ENCODE assay signal across 8 mouse cellular contexts in the genomic region with DNA sequence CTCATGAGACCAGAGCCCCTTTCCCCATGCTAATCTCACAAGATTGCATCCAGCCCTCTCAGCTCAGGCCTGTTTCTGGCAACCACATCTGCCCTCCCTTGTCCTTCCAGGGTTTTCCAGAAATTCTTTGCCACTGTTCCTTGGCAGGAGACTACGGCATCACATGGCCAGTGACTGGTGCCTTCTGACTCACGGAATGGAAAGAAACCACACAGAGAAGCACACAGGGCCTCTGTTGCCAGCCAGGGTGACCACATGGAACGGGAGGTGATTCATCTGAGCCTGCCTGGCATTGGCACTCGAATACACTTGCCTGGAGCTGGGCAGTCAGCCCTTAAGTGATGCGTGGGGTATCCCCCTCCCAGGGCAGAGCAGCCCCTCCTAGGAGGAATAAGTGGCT. TPM values are rescaled to one million over a fixed set of nuclear protein-coding genes. Genes with fewer than 3 reads are reported as not detected.
A peak's percentile ranks its signal among the peaks of the same experiment; 100 is the strongest.
DNase-seq lines count a peak whose midpoint lies in the region; ATAC-seq and TF ChIP-seq lines count a peak whose summit lies in the region.

No protein-coding gene starts in this region.

- TF ChIP-seq CTCF in C2C12 (IDR thresholded peaks at IDR 0.05; ENCODE audit: control insufficient read depth, insufficient read depth, insufficient read length) = no peak

- no peaks in the 10 kb centered on the region for H3K36me3 ChIP-seq in C2C12 (ENCODE audit: control insufficient read depth, insufficient read depth)
- H3K36me3 ChIP-seq in limb, embryonic 15.5 days = no peaks in the 10 kb centered on the region

- 0 out of 2 replicates have a peak overlapping the region, but pooled peaks have one; percentile 28 for H3K27ac ChIP-seq in limb, embryonic 15.5 days

- no peaks in the 10 kb centered on the region for H3K27me3 ChIP-seq in C2C12 (ENCODE audit: control insufficient read depth, insufficient read depth, insufficient read length)
- no peaks in the 10 kb centered on the region for H3K27me3 ChIP-seq in limb, embryonic 15.5 days

- intact Hi-C loops in heart, postnatal 36 days (cut with DNase I) = no loop called here

- no peak overlapping the region for H3K4me3 ChIP-seq in C2C12 (ENCODE audit: insufficient read depth, poor library complexity, severe bottlenecking)
- no peak overlapping the region for H3K4me3 ChIP-seq in limb, embryonic 15.5 days

- H3K9ac ChIP-seq in limb, embryonic 15.5 days = no peak overlapping the region

- H3K4me2 ChIP-seq in limb, embryonic 15.5 days = no peak overlapping the region

- H3ac ChIP-seq in C2C12 (ENCODE audit: control insufficient read depth, insufficient read length, low read depth) = no peak overlapping the region

- no peaks in the 10 kb centered on the region for H3K79me2 ChIP-seq in C2C12 (ENCODE audit: control insufficient read depth, insufficient read depth)

- H3K79me3 ChIP-seq in C2C12 (ENCODE audit: low read depth) = no peaks in the 10 kb centered on the region

- no peaks in the 10 kb centered on the region for H3K9me3 ChIP-seq in limb, embryonic 15.5 days

- peak; percentile 99 for DNase-seq in 3T3-L1 (ENCODE audit: low read depth, low spot score)
- DNase-seq in cerebellum, adult 9-10 months = peak; percentile 62
- DNase-seq in heart, postnatal 36 days = peak; percentile 63 to 73
- DNase-seq in testis, postnatal 10 days (ENCODE audit: low spot score) = no peak
- DNase-seq in thymus, adult 18-20 months = no peak
- DNase-seq in thymus, postnatal 36 days = no peak

- H3K4me1 ChIP-seq in limb, embryonic 15.5 days = peaks cover 16% of the 10 kb centered on the region

- 56% methylated on average over 5 of the region's 5 CpGs for WGBS in limb, embryonic 15.5 days

- peak; percentile 53 for ATAC-seq in limb, embryonic 15.5 days (ENCODE audit: insufficient number of reproducible peaks, low FRiP score, low TSS enrichment, low read depth)

TF ChIP-seq in C2C12, 6 proteins besides CTCF, POLR2A, EP300 and RAD21:
- TF ChIP-seq FOSL1 (IDR thresholded peaks at IDR 0.05; ENCODE audit: insufficient read depth, low read length, poor library complexity, severe bottlenecking) = peak; percentile 74
- no peak for TF ChIP-seq MYOG (IDR thresholded peaks at IDR 0.05; ENCODE audit: control insufficient read depth, extremely low read depth, insufficient read length)
- peak; percentile 51 for TF ChIP-seq MYOD1 (IDR thresholded peaks at IDR 0.05; ENCODE audit: control insufficient read depth, insufficient read length, low read depth)
- peak; percentile 93 for TF ChIP-seq MAX (IDR thresholded peaks at IDR 0.05)
- TF ChIP-seq USF1 (IDR thresholded peaks at IDR 0.05; ENCODE audit: low read depth) = peak; percentile 93
- TF ChIP-seq CEBPB (IDR thresholded peaks at IDR 0.05; ENCODE audit: low read depth) = no peak

RNA-seq across cellular contexts. Expression of a gene that starts 25.6 kb away (rescaled TPM):
- 98.5 TPM for polyA plus RNA-seq in C2C12 (2012; fragmentation: generic; extraction: Trizol)
- 100 to 1,000 TPM; 105 to 108 TPM for total RNA-seq in heart, postnatal 36 days (2021)
- 111 and 112 TPM in 2 replicates for polyA plus RNA-seq in limb, embryonic 15.5 days (2015; fragmentation: Nextera tagmentation; extraction: Ambion mirVana)

RNA-seq across cellular contexts. Expression of a gene that starts 33.4 kb away (rescaled TPM):
- polyA plus RNA-seq in C2C12 (2012; fragmentation: generic; extraction: Trizol) = 9.8 TPM
- 1 to 10 TPM; 3.2 to 4.2 TPM for total RNA-seq in heart, postnatal 36 days (2021)
- polyA plus RNA-seq in limb, embryonic 15.5 days (2015; fragmentation: Nextera tagmentation; extraction: Ambion mirVana) = 17.8 and 18.5 TPM in 2 replicates

Comparison
In these comparisons a context has a peak if more than half of its experiments do, and no peak if none do; other contexts are left out.
1. DNase-seq: peak in 3T3-L1 (single experiment), cerebellum, adult 9-10 months (single experiment) and heart, postnatal 36 days (2 of 2); none in testis, postnatal 10 days (single experiment), thymus, adult 18-20 months (0 of 2) and thymus, postnatal 36 days (0 of 2).